Mouse (Mus musculus) brain, embryonic 18.5 days (tissue): ENCODE measurements around the gene Stxbp1.

Experiments
- DNase-seq: peaks from one replicate; pipeline ENCODE4 v3.0.0-alpha.2; 2012; ENCODE audit warnings: low read depth, low spot score

The Stxbp1 gene

DNA sequence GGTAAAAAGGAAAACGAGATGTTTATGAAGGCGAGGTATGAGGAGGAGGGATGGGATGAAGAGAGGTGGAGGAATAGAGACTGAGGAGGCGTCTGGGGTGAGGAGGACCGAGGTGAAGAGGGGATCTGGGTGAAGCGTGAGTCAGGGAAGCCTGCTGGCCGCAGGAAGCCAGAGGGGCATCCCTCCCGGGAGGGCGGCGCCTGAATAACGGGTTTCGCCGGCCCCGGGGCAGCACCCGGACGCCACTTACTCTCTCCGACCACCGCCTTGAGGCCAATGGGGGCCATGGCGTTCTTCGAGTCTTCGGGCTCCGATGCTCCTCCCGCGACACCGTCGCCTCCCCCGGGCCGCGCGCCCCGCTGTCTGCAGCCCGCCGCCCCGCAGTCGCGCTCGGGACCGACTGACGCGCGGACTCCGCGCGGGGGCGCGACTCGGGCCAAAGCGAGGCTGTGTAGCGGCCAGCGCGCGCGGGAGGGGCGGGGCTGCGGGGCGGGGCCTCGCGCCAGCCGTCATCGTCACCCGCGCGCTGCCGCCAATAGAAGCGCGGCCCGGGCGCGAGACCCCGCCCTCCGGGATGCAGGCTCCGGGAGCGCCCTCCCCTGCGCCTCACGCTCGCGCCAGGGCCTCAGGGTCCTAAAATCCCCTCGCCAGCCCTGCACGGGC is at the start of gene Stxbp1:
Stxbp1 (minus strand) TSS at position 441 of the 663 bp plus-strand sequence.
- peak; percentile 80 for DNase-seq

DNA sequence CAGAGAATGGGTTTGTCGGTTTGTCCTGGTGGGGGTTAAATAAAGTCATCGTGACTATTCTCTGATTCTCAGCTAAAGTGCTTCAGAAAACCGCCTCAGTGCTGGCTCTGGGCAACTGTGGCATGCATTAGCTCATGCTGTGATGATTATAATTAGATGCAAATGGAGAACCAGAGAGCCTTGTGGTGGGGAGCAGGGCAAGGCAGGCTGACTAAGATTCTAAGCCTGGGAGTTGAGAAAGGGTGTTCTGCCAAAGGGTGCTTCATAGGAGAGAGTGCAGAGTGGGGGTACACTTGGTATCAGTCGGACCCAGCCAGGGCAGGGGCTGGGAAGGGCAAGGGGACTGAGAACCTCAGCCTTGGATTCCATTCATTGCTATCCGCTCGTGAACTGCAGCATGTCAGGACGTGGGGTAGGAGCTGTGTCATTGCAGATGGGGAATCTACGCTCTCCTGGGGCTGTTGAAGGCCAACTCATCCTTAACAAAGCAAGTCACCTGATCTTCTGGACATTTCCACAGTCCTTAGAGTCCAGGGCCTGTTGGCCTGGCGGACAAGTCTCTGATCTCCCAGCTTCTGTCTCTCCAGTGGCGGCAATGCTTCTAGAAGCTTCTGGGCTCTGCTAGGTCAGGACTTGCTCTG is 49.6 kb upstream of the Stxbp1 start:
- DNase-seq, result no peak

DNA sequence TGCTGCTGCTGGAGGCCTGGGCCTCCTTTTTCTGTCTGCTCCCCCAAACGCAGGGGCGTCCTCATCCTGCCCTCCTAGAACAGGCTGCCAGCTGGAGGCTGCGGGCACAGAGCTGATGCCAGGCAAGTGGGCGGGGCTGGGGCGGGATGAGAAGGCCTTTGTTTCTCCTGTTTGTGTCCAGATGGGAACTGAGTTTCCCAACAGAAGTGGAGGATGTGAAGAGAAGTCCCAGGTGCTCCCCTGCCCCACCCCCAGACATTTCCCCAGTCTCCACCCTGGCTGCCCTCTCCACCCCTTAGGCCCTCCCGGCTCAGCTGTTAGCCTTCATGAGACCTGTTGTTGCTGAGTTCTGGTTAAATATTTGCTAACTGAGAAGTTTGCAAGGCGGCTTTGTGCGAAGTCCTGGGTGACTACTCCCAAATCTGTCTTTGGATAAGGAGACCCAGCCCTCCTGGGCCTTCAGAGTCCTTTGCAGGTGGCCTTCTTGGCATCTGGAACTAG is 48.6 kb upstream of the Stxbp1 start:
- no peak for DNase-seq

DNA sequence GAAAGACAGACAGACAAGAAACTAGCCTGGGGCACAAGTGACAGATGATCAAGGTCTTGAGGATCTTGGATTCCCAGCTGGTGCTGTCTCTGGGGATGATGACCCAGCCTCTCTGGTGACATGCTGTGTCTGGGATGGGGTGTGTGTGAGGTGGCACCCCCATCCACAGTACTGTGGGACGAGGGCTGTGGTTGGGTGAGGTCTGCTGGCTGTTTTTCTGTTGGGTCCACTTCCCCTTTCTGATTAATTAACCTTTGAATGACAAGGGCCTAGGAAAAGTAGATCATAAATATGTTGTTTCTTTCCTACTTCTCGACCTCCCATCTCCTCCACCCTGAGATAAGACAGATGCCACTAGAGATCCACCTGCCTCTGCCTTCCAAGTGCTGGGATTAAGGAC is 47.1 kb upstream of the Stxbp1 start:
- no peak for DNase-seq

DNA sequence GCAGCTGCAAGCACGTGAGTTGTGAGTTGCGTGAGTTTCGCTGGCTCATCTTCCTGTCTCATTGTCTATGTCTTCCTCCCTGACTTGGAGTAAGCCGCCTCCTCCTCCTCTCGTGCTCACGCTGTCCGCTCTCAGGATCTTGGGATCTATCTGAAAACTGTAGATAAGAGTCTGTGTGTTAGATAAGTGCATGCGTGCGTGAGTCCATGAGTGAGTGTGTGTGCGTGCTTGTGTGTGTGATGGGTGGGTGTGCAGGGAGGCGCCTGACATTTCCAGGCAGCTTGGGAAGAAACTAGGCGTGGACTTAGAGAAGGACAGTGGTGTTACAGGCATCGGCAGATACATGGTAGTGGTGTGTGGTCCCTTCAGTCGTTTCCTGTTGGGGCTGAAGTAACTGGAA is 45.4 kb upstream of the Stxbp1 start:
- no peak for DNase-seq

DNA sequence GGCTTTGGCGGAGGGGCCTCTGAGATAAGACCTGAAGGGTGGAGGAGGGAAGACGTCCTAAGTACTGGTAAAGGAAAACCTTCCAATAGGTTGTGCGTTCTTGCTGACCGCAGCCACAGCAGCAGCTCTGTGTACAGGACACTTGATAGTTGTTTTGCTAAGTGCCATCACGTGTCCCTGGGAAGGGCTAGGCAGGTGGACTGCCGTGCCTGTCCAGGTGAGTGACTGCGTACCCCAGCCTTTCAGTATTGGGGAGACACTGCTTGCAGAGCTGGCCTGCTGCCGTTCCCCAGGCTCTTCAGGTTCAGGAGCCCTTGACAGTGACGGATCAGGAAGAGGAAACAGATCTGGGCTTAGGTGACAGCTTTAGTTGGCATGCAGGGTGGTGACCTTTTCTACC is 44.2 kb upstream of the Stxbp1 start:
- no peak for DNase-seq

DNA sequence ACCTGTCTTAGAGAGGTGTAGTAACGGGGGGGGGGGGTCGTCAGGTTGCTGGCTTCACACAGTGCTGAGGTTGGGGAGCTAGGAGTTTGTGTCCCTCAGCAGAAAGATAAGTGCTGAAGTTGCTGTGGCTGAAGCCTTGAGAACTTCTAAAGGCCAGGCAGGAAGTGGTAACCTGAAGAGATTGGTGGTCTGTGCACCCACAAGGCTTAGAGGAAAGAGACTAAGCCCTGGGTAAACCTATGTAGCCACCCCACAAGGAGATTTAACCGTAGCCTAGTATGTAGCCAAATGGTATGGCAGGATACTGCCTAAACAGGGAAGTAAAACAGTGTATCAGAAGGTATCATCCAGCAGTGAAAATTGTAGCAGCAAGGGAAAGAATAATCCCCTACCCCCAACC is 43.2 kb upstream of the Stxbp1 start:
- DNase-seq, result no peak

DNA sequence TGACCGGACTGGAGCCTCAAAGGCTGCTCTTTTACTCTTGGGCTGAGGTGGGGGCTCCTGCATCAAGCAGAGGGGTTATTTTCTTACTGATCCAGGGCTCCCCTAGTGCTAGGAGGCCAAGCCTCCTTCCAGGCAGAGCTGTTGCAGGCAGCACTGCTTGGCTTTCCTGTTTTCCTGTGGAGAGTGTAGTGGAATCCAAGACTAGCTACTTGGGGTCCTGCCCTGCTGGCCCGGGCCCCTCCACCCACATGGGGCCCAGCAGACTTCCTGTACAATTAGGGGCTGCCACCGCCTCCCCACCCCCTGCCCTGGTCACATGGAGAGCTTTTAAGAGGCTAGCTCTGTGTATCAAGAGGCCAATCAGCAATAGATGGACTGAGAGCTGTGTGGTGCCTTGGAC is 41.5 kb upstream of the Stxbp1 start:
- DNase-seq, result no peak

DNA sequence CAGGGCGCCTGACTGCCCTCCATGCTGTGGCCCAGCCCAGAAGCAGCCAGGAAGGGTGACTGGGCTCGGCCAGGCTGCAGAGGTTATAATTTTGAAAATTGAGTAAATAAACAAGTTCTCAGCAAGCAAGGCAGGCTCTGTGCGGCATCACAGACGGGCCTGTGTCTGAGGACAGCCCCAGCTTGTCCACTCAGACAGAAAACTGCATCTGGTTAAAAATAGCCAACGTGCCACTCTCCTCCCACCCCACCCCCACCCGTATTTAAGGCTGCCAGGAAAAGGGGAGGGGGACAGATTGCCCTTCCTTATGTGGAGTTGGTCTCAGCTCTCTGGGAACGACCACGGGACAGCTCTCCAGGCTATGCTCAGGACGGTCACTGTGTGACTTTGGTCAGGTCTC is 41.0 kb upstream of the Stxbp1 start:
- no peak for DNase-seq

DNA sequence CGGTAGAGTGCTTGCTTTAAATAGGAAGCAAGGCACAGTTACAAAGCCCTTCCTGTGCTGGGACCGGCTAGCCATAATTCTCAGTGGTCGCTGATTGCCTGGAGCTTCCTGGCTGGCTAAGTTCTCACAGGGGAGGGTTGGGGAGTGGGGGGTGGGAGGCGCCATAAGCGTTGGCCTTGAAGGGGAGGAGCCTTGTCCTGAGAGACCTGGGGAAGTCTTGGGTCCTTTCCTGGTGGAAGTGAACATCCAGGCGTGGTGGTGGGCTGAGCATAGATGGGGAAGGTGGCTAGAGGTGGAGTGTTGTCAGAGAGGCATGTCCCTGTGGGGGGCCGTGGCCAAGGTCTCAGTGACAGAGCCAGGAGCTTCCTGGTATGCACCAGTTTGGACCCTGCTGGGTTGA is 37.7 kb upstream of the Stxbp1 start:
- DNase-seq, result no peak

DNA sequence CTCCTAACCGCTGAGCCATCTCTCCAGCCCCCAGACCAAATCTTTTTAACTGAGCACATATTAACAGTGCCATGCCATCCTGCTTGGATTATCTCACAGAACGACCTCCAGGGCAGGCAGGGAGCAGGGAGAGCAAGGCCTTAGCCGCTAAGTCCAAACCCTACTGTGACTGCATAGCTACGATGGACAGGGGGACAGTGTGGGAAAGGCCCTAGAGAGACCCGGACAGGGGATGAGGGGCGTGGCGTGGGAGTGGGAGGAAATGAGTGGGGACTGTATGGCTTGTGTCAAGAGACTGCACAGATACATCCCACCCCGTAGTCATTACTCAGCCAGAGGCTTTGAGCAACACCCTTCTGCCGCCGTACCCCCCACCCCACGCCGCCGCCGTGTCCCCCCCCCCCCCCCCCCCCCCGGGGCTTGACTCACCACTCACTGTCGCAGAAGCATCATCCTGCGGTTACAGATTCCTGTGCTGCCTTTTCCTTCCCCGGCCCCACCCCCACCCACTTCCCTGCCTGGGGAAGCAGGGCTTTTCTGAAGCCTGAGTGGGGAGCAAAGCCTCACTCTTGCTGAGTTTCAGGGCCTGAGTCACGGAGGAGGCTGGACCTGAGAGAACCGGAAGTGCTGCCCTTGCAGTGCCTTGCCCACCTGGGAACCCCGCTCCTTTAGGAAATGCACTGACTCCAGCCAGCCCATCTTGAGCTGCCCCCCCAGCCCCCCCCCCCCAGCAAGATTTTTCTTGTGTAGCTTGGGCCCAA is 35.4 kb upstream of the Stxbp1 start:
- no peak for DNase-seq

DNA sequence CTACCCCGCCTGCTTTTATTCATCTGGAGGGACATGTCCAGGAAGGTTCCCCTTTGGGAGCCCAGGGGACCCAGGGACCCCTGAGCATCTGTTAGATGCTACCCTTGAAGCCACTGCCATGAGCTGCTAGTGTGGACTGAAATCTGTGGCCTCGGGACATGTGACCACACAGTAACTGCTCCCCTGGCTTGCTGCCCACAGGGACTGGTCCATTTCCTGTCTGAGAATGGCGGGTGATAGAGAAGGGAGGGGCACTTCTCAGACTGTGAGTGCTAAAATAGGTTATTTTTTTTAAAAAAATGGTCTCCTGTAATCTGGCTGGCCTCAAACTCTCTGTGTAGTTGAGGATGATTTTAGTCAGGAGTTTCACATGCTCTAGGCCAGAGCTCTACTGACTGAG is 34.7 kb upstream of the Stxbp1 start:
- DNase-seq, result no peak

DNA sequence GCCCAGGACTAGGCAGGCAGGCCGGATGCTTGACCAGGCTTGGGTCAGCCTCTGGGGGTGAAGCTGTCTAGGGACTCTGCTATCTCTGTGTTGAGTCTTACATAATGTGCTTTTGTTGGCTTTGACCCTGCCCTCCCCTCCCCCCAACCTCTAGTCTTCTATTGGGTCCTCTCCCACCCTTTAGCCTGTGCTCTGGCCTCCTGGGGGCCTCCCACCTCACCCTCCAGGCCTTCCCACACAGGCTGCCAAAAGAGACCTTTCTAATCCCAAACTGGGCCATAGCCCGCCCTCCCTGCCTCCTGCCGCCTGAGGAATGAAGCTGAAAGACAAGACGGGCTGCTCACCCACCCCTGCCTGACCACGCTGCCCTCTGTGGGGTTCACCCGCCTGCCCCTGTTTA is 34.0 kb upstream of the Stxbp1 start:
- DNase-seq, result no peak

DNA sequence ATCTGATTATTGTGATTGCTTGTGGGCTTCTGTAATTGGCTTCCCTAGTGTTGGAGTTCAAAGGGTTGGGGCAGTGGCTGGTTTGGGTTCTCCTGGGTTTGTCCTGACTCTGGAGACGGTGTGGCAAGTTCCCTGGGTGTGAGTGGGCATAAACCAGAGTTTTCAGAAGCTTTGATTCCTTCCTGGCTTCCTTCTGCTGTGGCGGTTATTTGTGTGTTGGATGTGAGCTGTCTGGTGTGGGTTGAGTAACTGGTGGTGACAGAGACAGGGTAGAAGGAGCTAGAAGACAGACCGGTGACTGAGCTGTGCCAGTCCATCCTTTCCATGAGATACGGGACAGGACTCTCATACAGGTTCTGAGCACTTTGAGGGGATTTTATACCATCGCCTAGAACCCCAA is 32.5 kb upstream of the Stxbp1 start:
- DNase-seq, result no peak

DNA sequence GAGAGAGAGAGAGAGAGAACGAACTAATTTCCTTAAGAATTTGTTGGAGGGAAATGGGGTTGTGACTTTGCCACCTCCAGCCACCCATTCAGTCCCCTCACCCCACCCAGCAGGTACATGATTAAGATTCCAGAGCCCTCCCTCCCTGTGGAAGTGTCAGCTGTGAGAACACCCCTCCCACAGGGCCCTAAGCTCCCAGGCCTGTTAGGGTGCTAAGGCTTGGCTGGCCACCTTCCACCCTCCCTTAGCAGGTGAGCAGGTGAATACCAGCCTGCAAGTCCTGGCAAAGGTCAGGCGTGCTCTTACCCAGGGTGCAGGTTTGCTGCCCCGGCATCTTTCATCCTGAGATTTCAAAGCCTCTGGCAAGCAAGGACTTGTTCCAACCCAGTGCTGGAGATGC is 31.4 kb upstream of the Stxbp1 start:
- DNase-seq, result no peak

DNA sequence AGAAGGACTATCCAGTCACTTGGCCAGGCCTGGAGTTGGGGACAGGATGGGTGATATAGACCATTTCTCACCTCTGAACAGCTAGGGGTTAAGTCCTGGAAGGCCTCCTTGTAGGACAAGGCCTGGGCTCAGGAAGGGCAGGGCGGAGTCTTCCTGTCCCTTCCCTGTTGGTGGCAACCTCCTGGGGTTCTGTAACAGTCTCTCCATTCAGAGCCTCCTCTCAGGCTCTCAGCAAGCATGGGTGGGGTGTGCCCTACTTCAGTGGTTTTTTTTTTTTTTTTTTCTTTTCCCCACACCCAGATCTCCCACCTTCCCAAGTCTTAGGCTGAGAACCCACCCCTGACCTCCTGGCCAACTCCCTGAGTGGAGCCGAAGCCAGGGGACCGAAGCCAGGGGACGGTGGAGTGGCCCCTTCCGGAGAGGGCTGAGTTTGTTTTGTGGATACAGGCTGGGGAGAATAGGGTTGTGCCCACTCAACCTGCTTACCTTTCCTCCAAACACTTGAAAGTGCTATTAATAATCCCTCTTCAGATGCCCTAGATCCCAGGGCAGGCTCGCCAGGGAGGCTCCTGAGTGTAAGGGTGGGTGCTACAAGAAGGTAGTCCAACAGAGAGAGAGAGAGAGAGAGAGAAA is 30.8 kb upstream of the Stxbp1 start:
- no peak for DNase-seq

DNA sequence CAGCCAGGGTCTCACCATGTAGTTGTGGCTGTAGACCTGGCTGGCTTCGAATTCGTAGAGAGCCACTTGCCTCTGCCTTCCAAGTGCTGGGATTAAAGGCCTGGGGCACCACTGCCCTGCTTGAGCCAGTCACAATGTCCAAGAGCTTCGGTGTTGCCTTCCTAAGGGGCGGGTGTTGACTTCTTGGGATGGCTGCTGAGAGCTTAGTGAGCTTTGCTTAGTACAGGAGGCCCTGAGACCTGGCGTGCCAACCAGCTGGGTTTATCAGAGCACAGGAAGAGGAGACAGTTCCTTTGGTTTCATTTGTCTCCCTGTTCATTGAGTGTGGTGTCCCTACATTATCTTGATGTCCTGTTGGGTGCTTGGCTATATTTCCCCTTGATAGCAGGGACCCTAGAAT is 30.3 kb upstream of the Stxbp1 start:
- no peak for DNase-seq

DNA sequence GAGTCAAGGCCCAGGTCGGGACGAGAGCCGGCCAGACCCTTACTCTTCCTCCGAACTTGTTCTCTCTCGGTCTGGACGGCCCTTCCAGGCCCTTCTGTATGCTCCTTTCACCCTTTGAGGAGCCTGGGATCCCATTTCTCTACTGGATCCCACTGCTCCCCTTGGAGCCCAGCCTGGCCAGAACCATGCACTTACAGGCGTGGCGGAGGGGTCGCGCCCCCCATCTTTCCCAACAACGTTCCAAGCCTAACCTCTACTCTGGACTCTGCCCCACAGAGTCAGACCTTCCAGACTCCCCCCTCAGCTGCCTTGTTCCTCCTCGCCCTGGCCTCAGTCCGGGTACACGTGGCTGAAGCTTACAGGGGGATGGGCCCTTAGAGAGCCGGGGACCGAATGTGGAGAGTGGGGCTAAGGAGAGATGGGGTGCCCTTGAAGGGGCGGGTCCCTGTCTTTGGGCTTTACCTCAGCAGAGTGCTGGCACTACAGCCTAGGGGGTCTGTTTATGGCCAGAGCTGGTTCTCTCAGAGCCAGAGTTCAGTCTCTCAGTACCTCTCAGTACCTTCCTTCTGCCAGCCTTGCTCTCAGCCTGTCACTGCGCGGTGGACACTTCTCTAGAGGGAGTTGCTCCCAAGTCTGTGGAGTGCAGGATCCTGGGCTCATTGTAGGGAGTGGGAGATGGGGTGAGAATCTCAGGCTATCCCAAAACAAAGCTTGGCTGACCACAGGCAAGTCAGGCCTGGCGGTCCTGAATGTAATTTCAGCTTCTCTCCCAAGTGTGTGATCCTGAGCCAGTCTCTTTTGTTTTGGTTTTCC is 29.7 kb upstream of the Stxbp1 start:
- DNase-seq, result no peak

DNA sequence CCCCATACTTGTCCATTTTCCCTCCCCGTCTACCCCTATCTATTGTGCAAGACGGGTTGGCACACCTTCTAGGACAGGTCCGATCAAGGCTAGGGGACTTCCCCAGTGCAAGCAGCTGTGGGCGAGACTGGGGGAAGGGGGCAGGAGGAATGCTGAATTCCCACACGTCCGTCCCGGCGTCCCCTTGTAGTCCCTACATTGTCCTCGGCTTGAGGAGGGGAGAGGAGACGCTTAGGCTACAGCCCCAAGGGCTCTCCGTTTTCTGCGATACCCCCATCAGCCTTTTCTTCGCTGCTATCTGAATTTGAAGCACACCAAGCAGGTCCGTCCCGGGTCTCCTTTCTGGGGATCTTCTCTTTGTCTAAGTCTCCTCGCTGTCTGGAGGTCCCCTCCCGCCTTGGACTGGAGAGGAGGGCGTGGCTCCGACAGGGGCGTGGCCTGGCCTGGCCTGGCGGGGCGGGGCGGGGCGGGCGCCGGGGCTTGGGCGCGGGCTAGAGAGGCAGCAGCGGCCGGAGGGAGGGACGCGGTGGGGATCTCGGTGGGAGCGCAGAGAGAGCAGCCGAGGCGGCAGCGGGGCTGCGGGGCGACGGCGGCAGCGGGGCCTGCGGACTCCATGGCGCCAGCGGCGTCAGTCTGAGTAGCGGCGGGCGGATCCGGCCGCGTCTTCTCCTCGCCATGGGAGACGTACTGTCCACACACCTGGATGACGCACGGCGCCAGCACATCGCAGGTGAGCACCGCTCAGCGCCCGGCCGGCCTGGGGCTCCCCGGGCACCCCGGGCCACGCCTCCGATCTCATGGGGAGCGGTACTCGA is 28.8 kb upstream of the Stxbp1 start, which contains the start of gene Fam129b:
Fam129b (plus strand) TSS at position 440 of the 815 bp plus-strand sequence.
- DNase-seq, result peak; percentile 72

DNA sequence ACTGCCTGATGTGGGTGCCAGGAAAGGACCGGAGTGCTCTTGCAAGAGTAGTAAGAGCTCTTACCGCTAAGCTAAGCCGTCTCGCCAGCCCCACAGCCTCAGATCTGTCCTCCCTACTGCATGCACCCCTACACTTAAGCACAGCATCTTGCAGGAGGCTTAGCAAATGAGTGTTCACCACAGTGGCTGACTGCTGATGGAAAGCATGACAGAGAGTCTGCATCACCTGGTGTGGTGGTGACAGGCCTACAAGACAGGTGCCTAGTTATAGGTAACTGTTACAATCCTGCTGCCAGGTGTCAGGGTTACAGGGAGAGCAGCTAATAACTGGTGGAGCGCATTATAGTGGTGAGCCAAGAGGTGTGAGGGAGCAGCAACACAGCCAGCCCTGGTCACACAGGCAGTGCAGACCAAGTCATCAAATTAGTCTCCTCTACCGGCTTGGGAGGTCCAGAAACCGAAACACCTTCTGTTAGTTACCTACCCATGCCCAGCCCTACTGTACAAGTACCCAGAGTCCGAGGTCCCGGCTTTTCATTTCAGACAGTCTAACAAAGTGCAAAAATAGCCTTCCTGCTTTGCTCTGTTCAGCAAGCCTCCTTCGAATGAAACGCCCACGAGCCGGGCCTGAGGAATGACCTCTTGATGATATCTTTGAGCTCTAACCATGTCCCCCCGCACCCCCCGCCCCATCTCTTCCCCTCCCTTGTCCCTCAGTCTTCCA is 28.1 kb upstream of the Stxbp1 start:
- DNase-seq, result no peak
